Mouse (Mus musculus): ENCODE results near the gene Olig1.
"Not testable (repeated sequence)": the region's sequence is repeated elsewhere in the genome, so short reads cannot be mapped to it uniquely, and the experiment has no call there.

Gene Olig1

DNA sequence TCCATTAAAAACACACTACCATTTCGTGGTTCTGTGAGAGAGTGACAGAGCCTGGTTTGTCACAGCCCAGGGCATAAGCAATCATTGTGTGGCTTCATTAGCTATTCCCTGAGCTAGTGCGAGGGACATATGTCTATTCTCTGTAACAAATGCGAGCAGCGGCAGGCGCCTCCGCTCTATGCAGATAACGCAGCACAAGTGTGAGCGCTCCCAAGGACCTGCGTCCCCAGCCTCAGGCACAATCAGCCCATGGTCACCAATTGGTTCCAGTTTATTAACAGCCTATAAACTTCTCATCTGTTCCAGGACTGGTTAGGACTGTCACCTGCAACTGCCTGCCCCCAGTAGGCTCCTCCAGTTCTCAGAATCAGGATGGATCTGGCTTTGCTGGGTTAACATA, 23.3 kb upstream of the Olig1 start:
- DNase-seq (ENCODE audit: low read depth) = no peak

DNA sequence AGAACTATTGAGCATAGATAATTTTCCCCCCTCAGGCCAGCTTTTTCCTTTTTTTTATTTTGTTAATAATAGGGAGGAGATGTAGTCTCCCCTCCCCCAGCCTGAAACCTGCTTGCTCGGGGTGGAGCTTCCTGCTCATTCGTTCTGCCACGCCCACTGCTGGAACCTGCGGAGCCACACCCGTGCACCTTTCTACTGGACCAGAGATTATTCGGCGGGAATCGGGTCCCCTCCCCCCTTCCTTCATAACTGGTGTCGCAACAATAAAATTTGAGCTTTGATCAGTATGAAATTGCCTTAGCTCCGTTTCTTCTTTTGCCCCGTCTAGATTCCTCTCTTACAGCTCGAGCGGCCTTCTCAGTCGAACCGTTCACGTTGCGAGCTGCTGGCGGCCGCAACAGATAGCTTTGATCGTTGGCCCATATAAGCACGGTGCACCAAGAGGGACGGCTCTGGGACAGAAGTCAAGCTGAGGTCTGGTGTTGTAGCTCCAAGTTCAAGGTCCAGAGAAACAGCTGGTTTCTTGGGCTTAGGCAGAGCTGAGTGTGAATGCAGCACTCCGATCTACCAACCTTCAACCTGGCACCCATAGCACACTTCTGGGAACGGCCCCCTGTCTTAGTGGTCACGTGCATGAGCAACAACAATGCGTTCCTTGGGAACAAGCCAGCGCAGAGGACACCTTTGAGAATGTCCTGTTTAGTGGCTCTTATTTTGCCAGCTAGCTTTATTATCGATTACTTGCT, 14.0 kb upstream of the Olig1 start:
- not testable (repeated sequence) for DNase-seq (ENCODE audit: low read depth)

DNA sequence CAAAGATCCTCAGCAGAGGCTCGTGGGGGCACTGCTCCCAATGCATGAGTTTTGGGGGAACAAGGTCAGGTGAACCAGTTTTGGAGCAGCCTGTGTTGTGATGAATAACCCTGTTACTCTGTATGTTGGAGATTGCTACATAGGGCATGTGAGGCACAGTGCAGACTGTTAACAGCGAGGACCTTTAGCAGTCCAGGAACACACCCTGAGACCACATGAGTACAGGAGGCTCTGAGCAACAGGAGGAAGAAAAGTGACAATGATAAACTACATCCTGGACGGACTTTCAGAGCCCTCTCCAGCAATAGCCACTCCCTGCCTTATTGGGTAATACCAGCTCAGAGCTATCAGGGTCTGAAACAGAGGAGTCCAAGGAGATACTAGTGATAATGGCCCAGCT, 10.6 kb upstream of the Olig1 start:
- no peak for DNase-seq (ENCODE audit: low read depth)

DNA sequence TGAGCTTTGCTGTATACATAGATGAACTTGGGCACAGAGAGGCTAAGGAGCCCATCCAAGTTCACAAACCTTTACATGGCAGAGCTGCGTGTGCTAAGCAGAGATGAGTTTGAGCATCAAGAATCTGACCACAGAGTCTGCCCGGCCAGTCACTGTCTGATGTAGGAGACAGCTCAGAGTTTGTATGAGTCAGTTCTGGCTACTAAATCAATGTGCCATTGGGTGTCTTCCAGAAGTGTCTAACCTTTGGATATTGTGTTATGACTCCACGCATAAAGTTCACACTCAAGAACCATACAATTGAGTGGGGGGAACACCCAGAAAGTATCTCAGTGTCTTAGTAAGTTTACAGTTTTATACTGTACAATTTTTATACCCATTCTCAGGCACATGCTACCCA, 8.7 kb upstream of the Olig1 start:
- DNase-seq (ENCODE audit: low read depth) = no peak

DNA sequence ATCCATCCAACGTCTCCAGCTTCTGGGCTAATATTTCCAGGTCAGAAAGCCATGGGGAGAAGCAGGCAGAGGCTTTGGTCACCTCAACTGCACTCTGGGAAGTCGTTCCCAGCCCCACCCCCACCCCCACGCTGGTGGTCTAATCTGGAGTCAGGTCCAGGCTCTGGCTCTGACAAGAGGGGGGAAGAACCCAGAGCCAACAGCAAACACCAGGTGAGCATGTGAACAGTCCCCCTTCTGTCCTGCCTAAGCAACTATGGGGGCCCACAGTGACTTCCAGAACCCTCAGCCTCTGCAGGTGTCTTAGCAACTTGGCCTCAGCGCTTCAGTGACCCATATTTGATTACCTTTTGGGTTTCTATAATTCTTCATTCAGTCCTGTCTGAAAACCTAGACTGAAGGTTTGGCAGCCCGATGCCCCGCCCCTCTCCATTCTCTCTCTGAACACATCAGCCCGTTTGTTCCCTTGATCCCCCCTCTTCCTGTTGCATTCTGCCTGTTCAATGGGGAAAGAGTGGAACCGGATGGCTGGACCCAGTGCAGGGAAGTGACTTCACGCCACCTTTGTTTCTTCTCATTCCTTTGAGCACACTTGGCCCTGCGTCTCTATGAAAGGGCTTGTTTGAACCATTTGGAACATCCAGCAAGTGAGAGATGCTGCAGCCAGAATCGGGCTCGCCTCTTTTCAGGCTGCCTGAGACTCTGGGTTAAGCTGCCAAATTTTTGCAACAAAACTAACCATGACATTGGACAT, 6.9 kb upstream of the Olig1 start:
- no peak for DNase-seq (ENCODE audit: low read depth)

DNA sequence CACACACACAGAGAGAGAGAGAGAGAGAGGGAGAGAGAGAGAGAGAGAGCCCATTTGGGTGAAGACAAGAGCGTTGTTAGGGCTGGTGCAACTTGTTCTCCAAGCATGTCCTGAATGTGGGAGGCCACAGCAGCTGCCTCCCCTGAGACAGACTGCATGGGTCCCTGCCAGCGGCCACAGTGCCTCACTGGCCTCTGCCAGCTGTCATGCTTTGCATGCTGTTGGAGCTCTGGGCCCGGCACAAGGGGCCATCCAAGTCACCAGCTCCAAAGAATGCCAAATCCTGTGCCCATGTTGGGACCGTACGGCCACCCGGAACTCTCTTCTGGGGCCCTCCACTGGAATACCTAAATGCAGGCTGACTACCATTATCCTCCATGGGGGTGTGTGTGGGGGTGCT, 3.6 kb upstream of the Olig1 start:
- DNase-seq (ENCODE audit: low read depth) = no peak

DNA sequence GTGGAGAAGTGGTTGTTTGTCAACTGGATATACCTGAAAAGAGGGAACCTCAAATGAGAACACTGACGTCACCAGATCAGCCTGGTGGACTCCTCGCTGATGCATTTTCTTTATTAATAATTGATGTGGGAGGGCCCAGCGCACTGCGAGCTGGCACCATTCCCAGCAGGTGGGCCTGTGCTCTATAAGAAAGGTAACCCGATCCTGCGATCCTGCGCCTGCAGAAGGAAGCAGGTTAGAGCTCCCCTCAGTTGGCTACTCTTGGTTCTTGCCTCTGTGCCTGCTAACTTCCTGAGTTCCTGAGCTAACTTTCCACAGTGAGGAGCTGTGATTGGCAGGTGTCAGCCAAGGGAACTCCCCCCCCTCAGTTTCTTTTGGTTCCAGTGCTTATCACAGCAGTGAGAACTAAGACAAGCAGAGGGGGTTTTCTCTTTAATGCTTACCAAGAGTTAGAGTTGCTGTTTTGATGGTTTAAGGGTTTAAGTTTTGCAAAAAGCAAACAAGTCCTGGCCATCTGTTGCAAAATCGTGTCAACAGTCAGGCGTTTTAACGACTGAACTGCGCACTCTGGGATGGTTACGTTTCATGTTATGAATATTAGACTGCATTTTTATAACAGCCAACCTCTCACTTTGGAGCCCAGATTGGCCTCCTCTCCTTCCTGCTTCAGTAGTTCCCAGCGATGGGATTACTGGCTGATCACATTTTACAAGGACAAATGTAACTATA, 684 bp upstream of the Olig1 start:
- DNase-seq (ENCODE audit: low read depth) = no peak

DNA sequence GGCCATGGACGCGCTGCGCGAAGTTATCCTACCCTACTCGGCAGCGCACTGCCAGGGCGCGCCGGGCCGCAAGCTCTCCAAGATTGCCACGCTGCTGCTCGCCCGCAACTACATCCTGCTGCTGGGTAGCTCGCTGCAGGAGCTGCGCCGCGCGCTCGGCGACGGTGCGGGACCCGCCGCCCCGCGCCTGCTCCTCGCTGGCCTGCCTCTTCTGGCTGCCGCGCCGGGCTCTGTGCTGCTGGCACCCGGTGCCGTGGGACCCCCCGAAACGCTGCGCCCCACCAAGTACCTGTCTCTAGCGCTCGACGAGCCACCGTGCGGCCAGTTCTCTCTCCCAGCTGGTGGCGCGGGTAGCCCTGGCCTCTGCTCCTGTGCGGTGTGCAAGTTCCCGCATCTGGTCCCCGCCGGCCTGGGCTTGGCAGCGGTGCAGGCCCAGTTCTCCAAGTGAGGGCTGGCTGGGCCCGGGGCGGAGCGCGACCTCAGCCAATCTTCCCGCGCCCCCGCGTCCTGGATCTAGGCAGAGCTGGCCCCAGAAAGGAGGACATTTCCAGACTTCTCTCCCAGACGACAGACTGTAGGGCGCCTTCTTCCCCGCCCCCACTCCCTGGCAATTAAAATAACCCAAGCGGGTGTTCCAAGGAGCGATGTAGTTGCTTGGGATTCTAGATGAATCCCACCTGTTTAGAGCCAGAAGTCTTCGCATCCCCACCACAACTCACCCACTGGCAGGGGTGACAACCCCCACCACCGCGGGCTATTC, 820 bp downstream of the Olig1 start:
- no peak for DNase-seq (ENCODE audit: low read depth)

DNA sequence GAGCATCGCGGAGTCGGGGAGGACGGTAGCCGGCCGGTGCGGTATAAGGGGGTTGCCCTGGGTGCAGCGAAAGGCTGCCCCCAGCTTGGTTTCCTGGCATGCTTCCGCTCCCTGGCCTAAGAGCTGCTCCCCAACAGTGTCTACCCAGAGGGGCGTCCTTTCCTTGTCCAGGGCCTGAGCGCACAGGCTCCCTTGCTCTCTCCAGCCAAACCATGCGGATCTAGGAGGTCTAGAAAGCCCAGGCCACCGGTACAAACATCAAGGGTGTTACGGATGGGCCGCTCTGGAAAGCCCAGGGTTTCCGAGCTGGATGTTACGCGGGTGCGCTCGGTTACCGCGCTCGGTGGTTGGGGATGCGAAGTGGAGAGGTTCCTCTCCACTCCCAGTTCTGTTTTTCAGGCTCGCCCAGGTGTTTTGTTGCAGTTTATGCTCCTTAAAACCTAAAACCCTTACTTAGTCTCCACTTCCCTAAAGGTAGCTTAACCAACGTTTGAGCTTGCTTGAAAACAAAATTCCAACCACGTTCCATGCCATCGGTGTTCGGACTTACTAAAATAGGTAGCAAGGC, 1.5 kb downstream of the Olig1 start:
- DNase-seq (ENCODE audit: low read depth) = no peak

DNA sequence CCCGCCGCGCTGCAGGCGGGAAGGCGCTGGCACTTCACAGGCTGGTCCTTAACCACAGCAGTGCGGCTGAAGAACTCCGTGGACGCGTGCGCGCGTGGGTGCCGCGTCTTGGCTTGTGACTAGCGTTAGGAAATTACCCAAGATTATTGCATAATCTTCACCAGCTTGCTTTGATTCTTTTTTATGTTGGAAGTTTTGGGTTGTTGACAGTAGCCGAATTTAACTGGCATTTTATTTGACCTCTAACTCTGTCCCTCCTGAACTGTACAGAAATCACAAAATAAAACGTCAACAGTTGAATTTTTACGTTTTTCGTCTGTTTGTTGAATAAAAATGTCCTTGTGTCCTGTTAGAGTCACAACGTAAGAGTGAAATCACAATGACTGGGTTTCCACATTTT, 2.1 kb downstream of the Olig1 start:
- DNase-seq (ENCODE audit: low read depth) = no peak

DNA sequence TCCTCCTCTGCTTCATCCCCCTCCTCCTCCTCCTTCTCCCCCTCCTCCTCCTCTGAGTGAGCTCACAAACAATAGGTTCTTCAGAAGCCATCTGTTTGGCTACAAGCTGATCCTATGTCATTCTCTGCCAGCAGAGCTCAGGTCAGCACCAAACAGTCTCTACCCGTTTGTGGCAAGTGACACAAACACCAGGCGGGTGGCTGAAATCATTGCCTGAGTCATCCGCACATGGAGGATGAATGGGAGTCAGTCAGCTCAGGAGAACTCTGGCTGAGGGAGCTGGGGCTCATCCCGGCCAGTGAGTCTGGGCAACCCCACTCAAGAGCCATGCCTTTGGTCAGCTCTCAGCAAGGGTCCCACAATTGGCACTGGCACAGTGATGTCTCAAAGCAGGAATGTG, 10.9 kb downstream of the Olig1 start:
- DNase-seq (ENCODE audit: low read depth) = no peak

DNA sequence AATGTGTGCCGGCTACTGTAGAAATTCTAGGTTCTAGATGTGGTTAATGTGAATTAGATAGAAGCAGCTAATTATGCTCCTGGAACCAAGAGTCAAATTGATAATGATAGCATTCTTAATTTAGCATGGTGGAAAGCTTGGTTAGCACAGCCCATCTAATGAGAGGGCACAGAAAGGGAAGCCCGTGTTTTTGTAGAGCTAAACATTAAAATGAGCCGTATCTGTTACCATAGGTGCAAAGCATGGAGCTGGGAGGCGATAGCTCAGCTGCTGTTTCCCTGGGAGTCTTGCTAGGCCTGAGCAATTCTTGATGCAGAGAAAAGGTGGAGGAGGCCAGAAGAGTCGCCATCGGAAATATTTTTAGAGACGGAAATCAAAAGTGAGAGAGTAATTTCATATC, 22.5 kb downstream of the Olig1 start:
- no peak for DNase-seq (ENCODE audit: low read depth)

DNA sequence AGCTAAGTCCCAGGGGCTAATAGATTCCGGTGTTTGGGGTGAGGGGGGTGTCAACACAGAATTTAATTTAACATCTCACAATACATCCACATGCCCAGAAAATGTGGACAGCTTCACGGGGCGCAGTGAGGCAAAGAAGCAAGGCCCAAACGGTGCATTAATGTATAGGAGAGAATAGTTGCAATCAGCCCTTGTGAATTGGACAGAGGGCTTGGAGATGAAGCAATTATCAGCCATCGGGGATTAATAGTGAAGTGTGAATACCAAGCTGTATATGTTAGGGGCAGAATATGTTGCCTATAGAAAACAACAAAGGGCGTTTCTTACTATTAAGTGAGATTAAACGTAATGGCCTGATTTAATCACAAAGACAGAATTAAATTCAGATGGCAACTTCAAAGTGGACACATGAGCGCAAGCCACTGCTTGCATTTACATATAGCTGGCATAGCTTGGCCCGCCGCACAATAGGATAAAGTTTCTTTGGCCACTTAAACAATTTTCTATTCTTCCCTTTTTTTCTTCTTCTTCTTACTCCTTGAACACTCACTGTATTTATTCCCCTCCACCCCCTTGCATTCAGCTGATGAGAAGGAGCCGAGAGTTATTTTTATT, 23.3 kb downstream of the Olig1 start:
- DNase-seq (ENCODE audit: low read depth) = no peak

DNA sequence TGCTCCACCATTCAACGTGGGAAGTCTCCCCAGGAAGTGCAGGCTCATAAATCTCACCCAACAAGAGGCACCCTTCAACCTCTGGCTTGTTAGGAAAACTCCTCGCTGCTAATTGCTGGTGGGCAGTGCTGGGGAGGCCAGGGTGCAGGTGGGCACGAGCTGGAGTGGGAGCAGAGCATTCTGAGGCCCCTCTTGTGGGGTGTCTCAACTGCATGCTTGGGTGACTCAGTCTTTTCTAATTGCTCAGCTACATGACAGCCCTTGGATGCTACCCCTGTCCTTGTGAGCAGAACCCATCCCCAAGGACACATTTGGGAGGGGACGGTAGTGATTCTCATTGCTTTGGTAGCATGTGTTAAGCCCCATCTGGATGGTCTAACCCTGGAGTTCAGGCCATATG, 28.2 kb downstream of the Olig1 start:
- DNase-seq (ENCODE audit: low read depth) = no peak

DNA sequence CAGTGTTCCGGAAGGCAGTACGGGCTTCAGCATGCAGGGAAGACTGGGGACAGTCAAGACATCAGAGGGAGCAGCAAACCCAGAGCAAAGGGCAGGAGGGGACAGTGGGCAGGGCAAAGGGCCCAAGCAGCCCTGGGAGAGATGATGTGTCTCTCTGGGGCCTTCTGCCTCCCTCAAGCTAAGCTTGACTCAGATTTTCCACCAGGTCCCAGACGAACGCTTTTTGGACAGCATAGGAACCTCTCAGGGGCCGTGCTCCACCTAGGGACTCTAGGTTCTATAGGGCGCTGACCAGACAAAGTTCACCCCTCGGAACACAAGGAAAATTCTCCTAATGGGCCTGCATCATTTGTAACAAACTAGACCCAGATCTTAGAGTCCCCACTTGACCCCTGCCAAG, 29.8 kb downstream of the Olig1 start:
- no peak for DNase-seq (ENCODE audit: low read depth)

DNA sequence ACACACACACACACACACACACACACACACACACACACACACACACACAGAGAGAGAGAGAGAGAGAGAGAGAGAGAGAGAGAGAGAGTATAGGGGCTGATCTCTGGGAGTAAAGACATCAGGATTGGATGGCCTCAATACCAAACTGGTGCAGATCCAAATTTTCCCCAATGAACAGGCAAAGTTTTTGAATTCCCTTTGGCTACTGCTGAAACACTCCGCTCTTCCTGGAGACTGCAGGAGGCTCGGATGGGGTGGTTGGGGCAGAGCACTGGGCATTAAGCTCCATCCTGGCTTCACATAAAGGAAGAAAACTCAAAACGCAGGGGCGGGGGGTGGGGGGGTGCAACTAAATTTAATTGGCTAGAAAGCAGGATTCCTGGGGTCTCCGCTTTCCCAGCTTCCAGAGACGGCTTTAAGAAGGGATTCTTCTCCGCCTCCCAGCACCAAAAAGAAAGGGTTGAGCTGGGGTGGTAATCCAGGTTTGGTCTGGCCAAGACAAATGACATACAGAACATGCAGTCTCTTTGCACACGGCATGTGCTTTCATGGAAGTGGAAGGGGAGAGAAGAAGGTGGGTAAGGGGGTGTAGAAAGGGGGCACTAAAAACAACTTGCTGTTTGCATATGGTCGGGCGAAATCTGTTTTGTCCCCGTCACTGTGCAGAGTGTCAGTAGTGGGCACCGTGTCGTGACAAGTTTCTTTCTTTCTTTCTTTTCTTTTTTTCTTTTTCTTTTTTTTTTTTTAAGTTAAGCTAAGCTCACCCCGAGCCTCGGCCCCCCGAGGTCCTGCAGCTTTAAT, 31.3 kb downstream of the Olig1 start:
- no peak for DNase-seq (ENCODE audit: low read depth)

DNA sequence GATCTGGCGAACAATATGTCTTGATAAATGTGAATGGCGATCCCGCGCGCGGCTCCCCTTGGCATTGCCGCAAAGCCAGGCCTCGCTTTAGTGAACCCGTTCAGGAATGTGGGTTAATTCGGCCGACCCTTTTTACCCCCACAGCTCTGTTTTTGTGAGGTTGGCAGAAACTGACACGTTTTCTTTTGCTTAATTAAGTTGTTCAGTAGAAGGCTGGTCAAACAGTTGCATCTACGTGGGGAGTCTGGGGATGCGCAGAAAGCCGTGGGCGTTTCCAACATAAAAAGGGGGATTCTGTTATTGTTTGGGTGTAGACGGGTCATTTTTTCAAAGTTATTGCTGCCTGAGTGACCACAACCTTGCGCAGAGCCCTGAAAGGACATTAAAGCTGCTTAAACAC, 31.9 kb downstream of the Olig1 start:
- no peak for DNase-seq (ENCODE audit: low read depth)

DNA sequence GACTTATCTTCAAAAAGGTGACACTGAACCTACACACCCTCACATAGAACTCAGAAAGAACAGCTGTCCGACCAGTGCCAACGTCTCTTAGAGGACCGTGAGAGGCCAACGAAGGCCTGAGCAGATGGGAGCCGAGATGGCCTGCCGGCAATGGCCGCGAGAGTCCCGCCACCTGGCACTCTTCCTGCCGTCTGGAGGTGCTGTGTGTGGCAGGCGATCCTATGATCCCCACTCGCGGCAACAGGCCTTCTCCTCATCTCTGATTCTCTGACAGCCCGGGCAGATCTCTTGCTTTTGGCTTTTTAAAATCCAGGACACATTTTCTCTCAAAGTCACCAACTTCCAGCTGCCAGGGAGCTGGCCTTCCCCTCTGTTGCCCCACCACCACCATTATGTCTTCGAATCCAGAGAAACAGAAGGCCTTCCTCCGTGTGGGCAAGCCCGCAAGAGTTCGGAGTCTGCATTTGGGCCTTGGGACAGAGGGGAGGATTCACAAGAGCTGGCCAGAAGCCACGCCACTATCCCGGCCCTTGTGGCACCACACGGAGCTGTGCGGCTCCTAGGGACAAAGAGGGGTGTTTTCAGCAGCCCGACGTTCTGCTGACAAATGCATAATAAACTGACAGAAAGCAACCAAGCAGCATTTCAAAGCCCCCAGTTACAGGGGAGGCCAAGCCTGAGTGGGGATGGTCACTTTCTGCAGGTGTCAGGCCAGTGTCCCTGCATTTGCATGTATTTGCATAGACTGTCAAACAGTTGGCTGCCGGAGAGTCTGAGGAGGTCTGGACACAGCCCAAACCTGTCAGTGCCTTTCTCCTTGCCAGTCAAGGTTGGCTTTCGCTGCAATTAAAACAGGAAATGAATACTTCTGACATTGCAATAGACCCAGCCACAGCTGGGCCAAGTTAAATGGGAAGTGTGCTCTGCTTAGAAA, 34.5 kb downstream of the Olig1 start:
- DNase-seq (ENCODE audit: low read depth) = no peak

DNA sequence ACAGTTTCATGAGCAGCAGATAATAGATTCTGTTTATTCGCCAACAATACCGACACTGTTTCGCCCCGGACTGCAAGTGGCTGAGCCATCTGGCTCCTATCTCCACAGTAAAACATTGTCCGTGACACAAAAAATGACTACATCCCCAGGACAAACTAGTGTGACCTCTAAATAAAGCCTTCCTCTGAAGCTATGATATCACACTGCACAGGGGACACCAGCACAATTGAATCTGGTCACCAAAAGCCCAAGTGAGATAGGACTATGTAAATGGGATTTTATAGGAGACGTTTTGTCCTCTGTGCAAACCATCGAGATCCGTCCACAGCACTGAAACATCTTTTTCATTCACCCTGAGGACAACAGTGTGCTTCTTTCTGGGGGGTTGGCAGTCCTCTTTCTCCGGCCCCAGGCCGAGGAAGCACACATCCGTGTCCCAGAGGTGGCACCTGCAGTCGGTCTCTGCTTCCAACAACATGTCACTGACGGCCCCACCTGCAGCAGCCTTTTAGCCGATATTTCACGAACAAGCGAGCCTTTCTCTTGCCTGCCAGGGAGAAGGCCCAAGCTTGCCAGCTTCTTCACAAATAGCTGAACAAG, 36.0 kb downstream of the Olig1 start:
- DNase-seq (ENCODE audit: low read depth) = no peak

Data from 416B (cell line).